34 mouse cellular contexts compared by ENCODE assay signal in genomic region chr4:109930935-109931334, GRCm38 (mm10). TPM values are rescaled to one million over a fixed set of nuclear protein-coding genes. Genes with fewer than 3 reads are reported as not detected.
"Had no signal": no experiment of that assay in that cellular context is flagged by ENCODE, and none has a peak within 500 bp of the region (broad histone marks: within the 10 kb centered on the region; RNA-seq: fewer than 3 reads in every experiment).

No protein-coding gene starts in this region.

- H3K27ac ChIP-seq: limb, embryonic 10.5 days; limb, embryonic 12.5 days; limb, embryonic 13.5 days; limb, embryonic 15.5 days; liver, embryonic 12.5 days; liver, embryonic 13.5 days; liver, embryonic 14.5 days; liver, embryonic 15.5 days; lung, embryonic 15.5 days; macrophage; midbrain, embryonic 10.5 days; midbrain, embryonic 12.5 days; midbrain, embryonic 13.5 days; midbrain, embryonic 15.5 days had no signal

- H3K36me3 ChIP-seq: limb, embryonic 15.5 days; midbrain, embryonic 15.5 days had no signal

- H3K4me3 ChIP-seq: limb, embryonic 10.5 days; limb, embryonic 12.5 days; limb, embryonic 13.5 days; limb, embryonic 15.5 days; liver, embryonic 12.5 days; liver, embryonic 13.5 days; liver, embryonic 15.5 days; lung, embryonic 15.5 days; megakaryocyte, embryonic 14.5 days; midbrain, embryonic 10.5 days; midbrain, embryonic 12.5 days; midbrain, embryonic 13.5 days; midbrain, embryonic 15.5 days; myocyte had no signal

- DNase-seq: liver, embryonic 13.5 days; liver, postnatal 0 days; lung, adult 18-20 months; lung, adult 2 months; lung, postnatal 10 days; lung, postnatal 14 days; lung, postnatal 36 days; lung, postnatal 4 days; midbrain, embryonic 14.5 days had no signal

- ATAC-seq: liver, embryonic 12.5 days; liver, postnatal 0 days; lung, postnatal 0 days; midbrain, embryonic 13.5 days; midbrain, embryonic 15.5 days; midbrain, embryonic 16.5 days had no signal

- H3K4me1 ChIP-seq: limb, embryonic 10.5 days; limb, embryonic 12.5 days; limb, embryonic 13.5 days; limb, embryonic 15.5 days; liver, embryonic 12.5 days; liver, embryonic 13.5 days; liver, embryonic 15.5 days; lung, embryonic 15.5 days; megakaryocyte, embryonic 14.5 days; midbrain, embryonic 10.5 days; midbrain, embryonic 12.5 days; midbrain, embryonic 13.5 days; midbrain, embryonic 15.5 days had no signal

- H3K4me2 ChIP-seq: limb, embryonic 12.5 days; limb, embryonic 13.5 days; limb, embryonic 15.5 days; liver, embryonic 11.5 days; liver, embryonic 12.5 days; liver, embryonic 13.5 days; liver, embryonic 15.5 days; lung, embryonic 14.5 days; lung, embryonic 15.5 days; midbrain, embryonic 11.5 days; midbrain, embryonic 12.5 days; midbrain, embryonic 13.5 days; midbrain, embryonic 15.5 days had no signal

- H3K9me3 ChIP-seq: limb, embryonic 10.5 days; limb, embryonic 12.5 days; limb, embryonic 13.5 days; limb, embryonic 15.5 days; liver, embryonic 12.5 days; liver, embryonic 13.5 days; liver, embryonic 15.5 days; lung, embryonic 15.5 days; megakaryocyte, embryonic 14.5 days; midbrain, embryonic 10.5 days; midbrain, embryonic 12.5 days; midbrain, embryonic 13.5 days; midbrain, embryonic 15.5 days had no signal

- H3K9ac ChIP-seq: limb, embryonic 12.5 days; limb, embryonic 13.5 days; limb, embryonic 15.5 days; liver, embryonic 12.5 days; liver, embryonic 13.5 days; liver, embryonic 14.5 days; liver, embryonic 15.5 days; liver, postnatal 0 days; lung, embryonic 14.5 days; lung, embryonic 15.5 days; midbrain, embryonic 12.5 days; midbrain, embryonic 13.5 days; midbrain, embryonic 15.5 days had no signal

- H3K27me3 ChIP-seq: limb, embryonic 12.5 days; limb, embryonic 13.5 days; limb, embryonic 15.5 days; liver, embryonic 12.5 days; liver, embryonic 13.5 days; liver, embryonic 15.5 days; lung, embryonic 15.5 days; megakaryocyte, embryonic 14.5 days; midbrain, embryonic 12.5 days; midbrain, embryonic 13.5 days; midbrain, embryonic 15.5 days had no signal

RNA-seq across cellular contexts. Expression of gene Dmrta2, which starts 46.9 kb away (rescaled TPM):
- total RNA-seq: liver, adult 2 months; megakaryocyte progenitor cell, adult 5-6 weeks; megakaryocyte, adult 5-6 weeks; megakaryocyte-erythroid progenitor cell, adult 5-6 weeks; monocyte, adult 5-6 weeks had no signal
- polyA plus RNA-seq: liver, embryonic 13.5 days; liver, embryonic 15.5 days; liver, postnatal 0 days; lung, postnatal 0 days had no signal
